Mouse (Mus musculus): ENCODE results near the gene Ybx3.

GRCm38 (mm10) chr6:131388040-131389021 is at the start of gene Ybx3:
- no peak for TF ChIP-seq CTCF (IDR thresholded peaks at IDR 0.05; ENCODE audit: extremely low read depth, insufficient read depth, low read length)
- TF ChIP-seq POLR2A (IDR thresholded peaks at IDR 0.05; ENCODE audit: extremely low read depth, insufficient read depth, low read length): no peak
